Mouse (Mus musculus) embryo, embryonic 10.5 days (tissue): ENCODE data around the gene Gm5662.
"Not testable (repeated sequence)": the region's sequence is repeated elsewhere in the genome, so short reads cannot be mapped to it uniquely, and the experiment has no call there.

Experiments
- DNase-seq: peaks from one replicate; pipeline ENCODE4 v3.0.0-alpha.2; 2015; ENCODE audit warnings: low spot score

Gm5662 gene

DNA sequence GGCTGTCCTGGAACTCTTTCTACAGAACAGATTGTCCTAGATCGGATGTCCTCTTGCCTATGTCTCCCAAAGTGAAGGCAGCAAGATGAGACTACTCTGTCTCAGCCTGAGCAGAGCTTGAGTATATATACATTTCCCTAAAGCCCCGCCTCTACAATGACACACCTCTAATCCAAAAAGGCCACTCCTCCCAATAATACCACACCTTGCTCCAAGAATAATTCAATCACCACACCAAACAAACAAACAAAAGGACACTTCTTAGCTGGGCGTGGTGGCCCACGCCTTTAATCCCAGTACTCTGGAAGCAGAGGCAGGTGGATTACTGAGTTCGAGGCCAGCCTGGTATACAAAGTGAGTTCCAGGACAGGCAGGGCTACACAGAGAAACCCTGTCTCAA lies at the start of gene Gm5662:
Gene Gm5662 (minus strand): TSS at position 101 of the 400 bp plus-strand sequence.
- DNase-seq = not testable (repeated sequence)

DNA sequence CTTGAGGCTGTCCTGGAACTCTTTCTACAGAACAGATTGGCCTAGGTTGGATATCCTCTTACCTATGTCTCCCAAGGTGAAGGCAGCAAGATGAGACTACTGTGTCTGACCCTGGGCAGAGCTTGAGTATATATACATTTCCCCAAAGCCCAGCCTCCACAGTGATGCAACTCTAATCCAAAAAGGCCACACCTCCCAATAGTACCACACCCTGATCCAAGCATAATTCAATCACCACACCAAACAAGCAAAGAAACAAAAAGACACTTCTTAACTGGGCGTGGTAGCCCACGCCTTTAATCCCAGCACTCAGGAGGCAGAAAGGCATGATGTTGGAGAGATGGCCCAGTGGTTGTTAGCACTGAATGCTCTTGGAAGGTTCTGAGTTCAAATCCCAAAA lies 49.6 kb upstream of the Gm5662 start, which contains the start of gene Gm5039:
Gene Gm5039 (minus strand): TSS at position 101 of the 400 bp plus-strand sequence.
- DNase-seq = not testable (repeated sequence)

DNA sequence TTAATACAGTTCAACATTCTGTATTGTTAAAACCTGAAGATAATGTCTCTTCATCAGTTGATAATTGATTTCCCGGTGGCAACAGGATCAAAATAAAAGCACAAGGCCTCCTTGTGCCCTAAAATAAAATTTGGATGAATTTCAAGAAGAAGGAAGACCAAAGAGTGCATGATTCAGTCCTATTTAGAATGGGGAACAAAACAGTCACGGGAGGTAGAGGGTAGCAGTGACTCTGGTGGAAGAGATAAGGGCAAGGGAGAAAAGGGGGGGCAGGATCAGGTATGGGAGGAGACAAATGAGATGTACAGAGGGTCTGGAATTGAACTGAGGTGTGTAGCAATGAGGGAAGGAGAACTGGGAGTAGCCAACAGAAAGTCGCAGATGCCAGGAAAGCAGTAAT lies 40.3 kb upstream of the Gm5662 start:
- DNase-seq = no peak

DNA sequence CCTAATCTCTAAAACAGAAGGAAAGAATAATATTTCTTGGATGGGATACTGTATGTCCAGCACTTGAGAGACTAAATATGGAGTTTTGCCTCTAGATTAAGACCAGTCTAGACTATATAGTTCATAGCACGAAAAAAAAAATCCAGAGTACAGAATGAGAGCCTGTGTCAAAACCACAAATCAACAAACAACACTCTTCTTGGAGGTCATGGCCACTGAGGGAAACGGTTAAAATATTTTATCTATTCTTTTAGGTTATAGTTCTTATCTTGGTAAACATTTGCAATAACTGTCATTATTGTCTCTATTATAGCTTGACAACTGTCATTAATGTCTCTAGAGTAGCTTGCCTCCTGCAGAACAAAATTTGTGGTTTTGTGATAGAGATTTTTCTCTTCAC lies 22.9 kb upstream of the Gm5662 start:
- DNase-seq = not testable (repeated sequence)

DNA sequence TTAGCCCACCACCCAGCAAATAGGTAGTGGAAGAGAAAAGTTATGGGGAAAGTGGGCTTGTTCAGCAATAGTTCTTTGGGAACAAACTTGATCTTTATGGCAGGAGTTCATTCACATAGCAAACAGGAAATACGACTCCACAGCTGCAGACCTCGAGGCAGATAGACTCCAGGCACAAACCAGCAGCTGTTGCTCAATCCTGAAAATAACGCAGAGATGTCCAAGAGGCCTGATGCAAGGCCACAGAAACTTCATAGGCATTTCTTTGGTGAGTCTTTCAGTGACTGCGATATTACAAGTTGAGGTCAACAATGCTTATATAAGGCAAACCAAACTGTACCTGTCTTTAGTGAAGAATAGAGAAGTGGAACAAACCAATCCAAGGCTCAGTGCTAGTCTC lies 18.8 kb upstream of the Gm5662 start:
- DNase-seq = not testable (repeated sequence)

DNA sequence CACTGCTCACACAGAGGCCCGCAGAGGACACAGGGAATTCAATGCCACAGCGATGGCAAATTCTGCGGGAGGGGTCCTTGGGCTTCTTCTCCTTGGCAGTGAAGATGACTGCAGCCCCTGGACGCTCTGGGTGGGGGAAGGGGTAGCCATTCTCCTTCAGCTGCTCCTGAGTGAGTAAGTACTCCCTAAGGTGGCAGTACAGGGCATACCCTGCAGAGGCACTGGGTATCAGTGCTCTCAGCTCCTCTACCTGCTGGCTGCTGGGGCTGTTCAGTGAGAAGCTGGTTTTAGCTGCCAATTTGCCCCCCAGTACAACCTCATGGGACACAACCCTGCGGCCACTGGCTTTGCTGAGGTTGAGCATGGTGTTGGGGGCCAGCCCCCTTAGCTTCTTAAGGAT lies 10.9 kb upstream of the Gm5662 start:
- DNase-seq = not testable (repeated sequence)

DNA sequence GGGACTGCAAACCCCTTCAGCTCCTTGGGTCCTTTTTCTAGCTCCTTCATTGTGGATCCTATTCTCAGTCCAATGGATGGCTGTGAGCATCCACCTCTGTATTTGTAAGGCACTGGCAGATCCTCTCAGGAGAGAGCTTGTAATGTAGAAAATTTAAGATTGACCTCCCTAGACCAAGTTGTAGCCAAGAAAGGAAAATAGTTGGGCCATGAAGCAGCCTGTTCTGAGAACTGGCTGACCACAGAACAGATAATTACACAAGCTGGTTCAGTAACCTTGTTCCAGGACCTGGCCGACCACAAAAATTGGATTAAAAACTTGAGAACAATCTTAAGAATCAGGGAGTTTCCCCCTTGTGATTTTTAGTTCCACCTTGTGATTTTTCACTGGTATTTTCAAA lies 17.1 kb downstream of the Gm5662 start:
- DNase-seq = no peak

DNA sequence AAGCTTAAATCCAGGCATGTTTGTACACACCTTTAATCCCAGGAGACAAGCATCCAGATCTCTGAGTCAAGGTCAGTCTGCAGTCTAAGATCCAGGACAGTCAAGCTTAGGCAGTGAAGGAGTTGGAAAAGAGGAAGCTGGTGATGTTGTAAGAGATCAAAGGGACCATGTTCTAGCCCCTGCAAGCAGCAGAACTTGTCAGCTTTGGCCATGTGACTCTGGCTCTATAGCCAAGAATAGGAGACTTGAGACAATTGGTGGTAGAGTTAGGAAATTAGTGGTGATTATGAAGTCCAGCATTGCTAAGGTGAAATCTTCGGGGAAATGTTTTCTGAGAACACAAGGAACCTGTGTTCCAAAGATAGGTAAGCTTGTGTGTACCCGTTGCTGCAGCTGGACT lies 18.4 kb downstream of the Gm5662 start:
- not testable (repeated sequence) for DNase-seq

DNA sequence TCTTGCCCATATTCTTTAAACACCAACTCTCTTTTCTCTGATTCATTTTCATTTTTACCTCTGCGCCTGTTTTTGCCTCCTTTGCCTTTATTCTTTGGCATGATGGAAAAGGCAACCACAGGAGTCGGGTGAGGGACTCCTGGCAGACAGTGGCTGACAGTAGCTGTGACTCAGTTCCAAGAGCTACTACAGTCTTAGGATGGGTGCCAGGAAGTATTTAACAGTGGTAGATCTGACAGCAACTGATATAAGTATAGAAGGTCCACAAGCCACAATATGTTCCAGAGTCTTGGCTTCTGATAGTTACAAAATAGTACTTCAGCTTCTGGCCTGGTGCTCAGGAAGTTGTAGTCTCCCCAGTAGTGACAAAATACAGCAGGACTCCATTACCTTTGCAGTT lies 24.3 kb downstream of the Gm5662 start, which contains the start of gene Gm8332:
Gene Gm8332 (minus strand): TSS at position 101 of the 400 bp plus-strand sequence.
- DNase-seq = not testable (repeated sequence)

DNA sequence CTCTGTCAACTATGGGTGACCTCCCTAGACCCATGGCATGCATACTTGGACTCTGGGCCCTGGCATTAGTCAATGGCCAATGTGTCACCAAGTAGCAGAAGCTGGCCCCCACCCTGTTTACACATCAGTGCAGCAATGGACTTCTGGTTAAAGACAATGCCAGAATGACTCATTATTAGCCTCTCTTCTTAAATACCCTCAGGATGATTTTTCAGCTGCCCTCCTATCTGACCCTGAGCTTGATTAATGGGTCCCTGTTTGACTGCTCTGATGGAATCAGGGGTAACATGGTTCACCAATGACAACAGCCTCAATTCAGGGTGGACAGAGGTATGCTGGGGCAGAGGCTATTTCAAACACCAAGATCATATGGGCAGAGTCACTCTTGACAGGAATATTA lies 28.5 kb downstream of the Gm5662 start:
- not testable (repeated sequence) for DNase-seq

DNA sequence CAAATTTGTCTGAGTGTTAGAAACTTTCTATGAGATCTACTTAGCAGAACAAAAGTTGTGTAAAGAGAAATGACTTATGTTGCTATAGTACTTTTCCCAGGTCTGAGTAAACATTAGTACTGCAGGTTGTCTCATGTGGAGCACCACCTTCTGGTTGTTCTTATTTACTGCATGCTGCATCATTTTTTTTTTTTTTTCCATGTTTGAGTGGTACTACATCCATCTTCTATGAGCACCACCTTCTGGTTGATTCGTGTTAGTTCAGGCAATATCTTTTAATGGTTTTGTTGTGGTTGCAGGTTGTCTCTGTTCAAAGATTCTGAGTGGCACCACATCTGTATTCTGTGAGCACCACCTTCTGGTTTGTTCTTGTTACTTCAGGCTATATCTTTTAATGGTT lies 31.4 kb downstream of the Gm5662 start:
- DNase-seq = not testable (repeated sequence)
